Mouse (Mus musculus) lung, postnatal 4 days (tissue): Measurements from ENCODE around the gene Il18r1.

Experiments used
- DNase-seq, 2 experiments: peaks; one replicate each; pipeline ENCODE4 v3.0.0; 2021

The Il18r1 gene

GRCm38 (mm10) chr1:40465477-40466430 lies at the start of gene Il18r1:
Gene Il18r1, plus strand, starts transcription at chr1:40465552.
- DNase-seq: peak; percentile 75 to 84

- no peak for DNase-seq
These were observed 48.3 kb upstream of the Il18r1 start for GRCm38 (mm10) chr1:40417034-40417433.

GRCm38 (mm10) chr1:40418512-40418911 lies 46.8 kb upstream of the Il18r1 start:
- DNase-seq: no peak

- DNase-seq: no peak
These were observed 41.5 kb upstream of the Il18r1 start for GRCm38 (mm10) chr1:40423892-40424291.

- DNase-seq: no peak
These were observed 38.1 kb upstream of the Il18r1 start for GRCm38 (mm10) chr1:40427270-40427669.

GRCm38 (mm10) chr1:40427901-40428300 lies 37.5 kb upstream of the Il18r1 start:
- DNase-seq: no peak

GRCm38 (mm10) chr1:40428910-40429675 lies 36.3 kb upstream of the Il18r1 start, which contains the start of gene Il1rl1:
Gene Il1rl1, plus strand, starts transcription at chr1:40429570.
- DNase-seq: no peak

- no peak for DNase-seq
These were observed 35.1 kb upstream of the Il18r1 start for GRCm38 (mm10) chr1:40430143-40430834.

GRCm38 (mm10) chr1:40432169-40432568 lies 33.2 kb upstream of the Il18r1 start:
- DNase-seq: no peak

- no peak for DNase-seq
These were observed 29.4 kb upstream of the Il18r1 start for GRCm38 (mm10) chr1:40435936-40436335.

- DNase-seq: no peak
These were observed 28.0 kb upstream of the Il18r1 start for GRCm38 (mm10) chr1:40437340-40437739.

- DNase-seq: no peak
These were observed 25.8 kb upstream of the Il18r1 start for GRCm38 (mm10) chr1:40439504-40439903.

- no peak for DNase-seq
These were observed 20.6 kb upstream of the Il18r1 start for GRCm38 (mm10) chr1:40444800-40445199.

GRCm38 (mm10) chr1:40467306-40467705 lies 2.0 kb downstream of the Il18r1 start:
- DNase-seq: no peak

GRCm38 (mm10) chr1:40468805-40469204 lies 3.5 kb downstream of the Il18r1 start:
- DNase-seq: peak; percentile 28 to 34

GRCm38 (mm10) chr1:40469900-40470299 lies 4.5 kb downstream of the Il18r1 start:
- no peak for DNase-seq

- no peak for DNase-seq
These were observed 7.0 kb downstream of the Il18r1 start for GRCm38 (mm10) chr1:40472401-40472800.

- no peak for DNase-seq
These were observed 8.3 kb downstream of the Il18r1 start for GRCm38 (mm10) chr1:40473640-40474039.

GRCm38 (mm10) chr1:40474336-40474735 lies 9.0 kb downstream of the Il18r1 start:
- DNase-seq: no peak

- no peak for DNase-seq
These were observed 10.3 kb downstream of the Il18r1 start for GRCm38 (mm10) chr1:40475697-40476096.

- no peak for DNase-seq
These were observed 11.4 kb downstream of the Il18r1 start for GRCm38 (mm10) chr1:40476756-40477155.

GRCm38 (mm10) chr1:40479505-40479923 lies 14.2 kb downstream of the Il18r1 start:
- no peak for DNase-seq

GRCm38 (mm10) chr1:40494594-40494993 lies 29.2 kb downstream of the Il18r1 start:
- no peak for DNase-seq
